Mouse (Mus musculus): ENCODE measurements around the gene Rbm4b. TPM values are rescaled to one million over a fixed set of nuclear protein-coding genes. Genes with fewer than 3 reads are reported as not detected.

The Rbm4b gene
- polyA plus RNA-seq, 1 experiment, result 30.5 TPM

- Histone ChIP-seq H3K27me3 (ENCODE audit: control insufficient read depth, insufficient read depth, low read length) (no peaks in the 10 kb centered on the region), H3K4me3 (replicated peaks; ENCODE audit: insufficient read depth, low read depth, low read length) (no peak overlapping the region), H3K27ac (ENCODE audit: insufficient read depth, low read length) (no peak overlapping the region; the same call in 1 of the 2 replicates), H3K4me1 (ENCODE audit: control insufficient read depth, insufficient read depth, low read length) (peaks cover 6% of the 10 kb centered on the region; the same call in 1 of the 2 replicates)
- 56% methylated on average over 13 of the region's 13 CpGs for WGBS
- no peak for DNase-seq
- TF ChIP-seq POLR2A (IDR thresholded peaks at IDR 0.05; ENCODE audit: borderline replicate concordance, insufficient read depth, low read length) (no peak), CTCF (IDR thresholded peaks at IDR 0.05; ENCODE audit: borderline replicate concordance, insufficient read depth, low read depth, low read length) (no peak)
Measured at GRCm38 (mm10) chr19:4737866-4738265, 18.4 kb upstream of the Rbm4b start.

GRCm38 (mm10) chr19:4739053-4739452 is 17.2 kb upstream of the Rbm4b start:
- H3K27me3 ChIP-seq (ENCODE audit: control insufficient read depth, insufficient read depth, low read length), result no peaks in the 10 kb centered on the region
- no peak overlapping the region for H3K27ac ChIP-seq (ENCODE audit: insufficient read depth, low read length)
- WGBS, result 57% methylated on average over 11 of the region's 11 CpGs
- DNase-seq, result no peak
- H3K4me3 ChIP-seq (replicated peaks; ENCODE audit: insufficient read depth, low read depth, low read length), result no peak overlapping the region
- H3K4me1 ChIP-seq (ENCODE audit: control insufficient read depth, insufficient read depth, low read length), result no peaks in the 10 kb centered on the region; the same call in 1 of the 2 replicates
- TF ChIP-seq POLR2A (IDR thresholded peaks at IDR 0.05; ENCODE audit: borderline replicate concordance, insufficient read depth, low read length) (no peak), CTCF (IDR thresholded peaks at IDR 0.05; ENCODE audit: borderline replicate concordance, insufficient read depth, low read depth, low read length) (no peak)

- WGBS, result 89% methylated on average over 5 of the region's 5 CpGs
- TF ChIP-seq CTCF (IDR thresholded peaks at IDR 0.05; ENCODE audit: borderline replicate concordance, insufficient read depth, low read depth, low read length) (no peak), POLR2A (IDR thresholded peaks at IDR 0.05; ENCODE audit: borderline replicate concordance, insufficient read depth, low read length) (no peak)
- Histone ChIP-seq H3K4me1 (ENCODE audit: control insufficient read depth, insufficient read depth, low read length) (no peaks in the 10 kb centered on the region; the same call in 1 of the 2 replicates), H3K27ac (ENCODE audit: insufficient read depth, low read length) (no peak overlapping the region), H3K4me3 (replicated peaks; ENCODE audit: insufficient read depth, low read depth, low read length) (no peak overlapping the region), H3K27me3 (ENCODE audit: control insufficient read depth, insufficient read depth, low read length) (no peaks in the 10 kb centered on the region)
- no peak for DNase-seq
Measured at GRCm38 (mm10) chr19:4739762-4740161, 16.5 kb upstream of the Rbm4b start.

- Histone ChIP-seq H3K27ac (ENCODE audit: insufficient read depth, low read length) (no peak overlapping the region), H3K4me1 (ENCODE audit: control insufficient read depth, insufficient read depth, low read length) (peaks cover 13% of the 10 kb centered on the region), H3K27me3 (ENCODE audit: control insufficient read depth, insufficient read depth, low read length) (no peaks in the 10 kb centered on the region), H3K4me3 (replicated peaks; ENCODE audit: insufficient read depth, low read depth, low read length) (no peak overlapping the region)
- TF ChIP-seq POLR2A (IDR thresholded peaks at IDR 0.05; ENCODE audit: borderline replicate concordance, insufficient read depth, low read length), result no peak
- no peak for TF ChIP-seq CTCF (IDR thresholded peaks at IDR 0.05; ENCODE audit: borderline replicate concordance, insufficient read depth, low read depth, low read length)
- DNase-seq, result no peak
- WGBS, result 81% methylated on average over 10 of the region's 10 CpGs
Measured at GRCm38 (mm10) chr19:4741482-4741881, 14.8 kb upstream of the Rbm4b start.

GRCm38 (mm10) chr19:4742229-4742628 is 14.1 kb upstream of the Rbm4b start:
- H3K27ac ChIP-seq (ENCODE audit: insufficient read depth, low read length), result no peak overlapping the region
- TF ChIP-seq POLR2A (IDR thresholded peaks at IDR 0.05; ENCODE audit: borderline replicate concordance, insufficient read depth, low read length) (no peak), CTCF (IDR thresholded peaks at IDR 0.05; ENCODE audit: borderline replicate concordance, insufficient read depth, low read depth, low read length) (no peak)
- peaks cover 20% of the 10 kb centered on the region for H3K4me1 ChIP-seq (ENCODE audit: control insufficient read depth, insufficient read depth, low read length)
- no peak overlapping the region for H3K4me3 ChIP-seq (replicated peaks; ENCODE audit: insufficient read depth, low read depth, low read length)
- no peaks in the 10 kb centered on the region for H3K27me3 ChIP-seq (ENCODE audit: control insufficient read depth, insufficient read depth, low read length)
- 87% methylated on average over 6 of the region's 6 CpGs for WGBS
- DNase-seq, result peak in 1 of 2 experiments; percentile 14

- DNase-seq, result peak; percentile 44 to 48
Measured at GRCm38 (mm10) chr19:4743524-4743923, 12.8 kb upstream of the Rbm4b start.

GRCm38 (mm10) chr19:4744026-4744425 is 12.3 kb upstream of the Rbm4b start:
- WGBS, result 84% methylated on average over 14 of the region's 14 CpGs
- Histone ChIP-seq H3K4me3 (replicated peaks; ENCODE audit: insufficient read depth, low read depth, low read length) (no peak overlapping the region), H3K27ac (ENCODE audit: insufficient read depth, low read length) (no peak overlapping the region), H3K4me1 (ENCODE audit: control insufficient read depth, insufficient read depth, low read length) (peaks cover 28% of the 10 kb centered on the region), H3K27me3 (ENCODE audit: control insufficient read depth, insufficient read depth, low read length) (no peaks in the 10 kb centered on the region)
- DNase-seq, result peak in 1 of 2 experiments; percentile 23
- TF ChIP-seq POLR2A (IDR thresholded peaks at IDR 0.05; ENCODE audit: borderline replicate concordance, insufficient read depth, low read length), result no peak
- no peak for TF ChIP-seq CTCF (IDR thresholded peaks at IDR 0.05; ENCODE audit: borderline replicate concordance, insufficient read depth, low read depth, low read length)

More at GRCm38 (mm10) chr19:4743524-4743923, 12.8 kb upstream of the Rbm4b start:
- H3K4me1 ChIP-seq (ENCODE audit: control insufficient read depth, insufficient read depth, low read length), result peaks cover 28% of the 10 kb centered on the region
- WGBS, result 44% methylated on average over 5 of the region's 5 CpGs
- no peak overlapping the region for H3K27ac ChIP-seq (ENCODE audit: insufficient read depth, low read length)
- no peaks in the 10 kb centered on the region for H3K27me3 ChIP-seq (ENCODE audit: control insufficient read depth, insufficient read depth, low read length)
- TF ChIP-seq POLR2A (IDR thresholded peaks at IDR 0.05; ENCODE audit: borderline replicate concordance, insufficient read depth, low read length) (no peak), CTCF (IDR thresholded peaks at IDR 0.05; ENCODE audit: borderline replicate concordance, insufficient read depth, low read depth, low read length) (peak; percentile 44; the same call in 1 of the 2 replicates)
- H3K4me3 ChIP-seq (replicated peaks; ENCODE audit: insufficient read depth, low read depth, low read length), result no peak overlapping the region

GRCm38 (mm10) chr19:4745057-4745456 is 11.2 kb upstream of the Rbm4b start:
- Histone ChIP-seq H3K4me1 (ENCODE audit: control insufficient read depth, insufficient read depth, low read length) (peaks cover 36% of the 10 kb centered on the region), H3K27me3 (ENCODE audit: control insufficient read depth, insufficient read depth, low read length) (no peaks in the 10 kb centered on the region), H3K27ac (ENCODE audit: insufficient read depth, low read length) (peak overlapping the region; percentile 37), H3K4me3 (replicated peaks; ENCODE audit: insufficient read depth, low read depth, low read length) (no peak overlapping the region)
- WGBS, result 16% methylated on average over 9 of the region's 9 CpGs
- no peak for TF ChIP-seq POLR2A (IDR thresholded peaks at IDR 0.05; ENCODE audit: borderline replicate concordance, insufficient read depth, low read length)
- no peak for TF ChIP-seq CTCF (IDR thresholded peaks at IDR 0.05; ENCODE audit: borderline replicate concordance, insufficient read depth, low read depth, low read length)
- DNase-seq, result peak; percentile 56 to 58
